Mouse (Mus musculus) forebrain, embryonic 12.5 days (tissue): ENCODE data around the gene Inhbc. TPM values are rescaled to one million over a fixed set of nuclear protein-coding genes. Genes with fewer than 3 reads are reported as not detected.

Source experiments
- ATAC-seq: fragments of 200-750 bp; cut with Nextera tagmentation; 2 replicates; pipeline ENCODE4 v1.8.0; 2017; ENCODE audit warnings: moderate TSS enrichment; ENCODE audit not compliant: low FRiP score
- H3K27ac ChIP-seq: fragments of 300-500 bp; sonication (generic); 2 replicates; pipeline ENCODE4 v1.5.1; 2016; ENCODE audit warnings: mild to moderate bottlenecking
- H3K27me3 ChIP-seq: fragments of 300-500 bp; sonication (generic); 2 replicates; pipeline ENCODE4 v1.6.1; 2016; ENCODE audit warnings: mild to moderate bottlenecking
- H3K36me3 ChIP-seq: fragments of 300-500 bp; sonication (generic); replicated peaks from 2 replicates; pipeline ENCODE4 v1.6.1; 2016; ENCODE audit warnings: mild to moderate bottlenecking
- H3K4me1 ChIP-seq: fragments of 300-500 bp; sonication (generic); 2 replicates; pipeline ENCODE4 v1.6.1; 2016
- H3K4me2 ChIP-seq: fragments of 300-500 bp; sonication (generic); 2 replicates; pipeline ENCODE4 v1.6.1; 2016; ENCODE audit warnings: mild to moderate bottlenecking, moderate library complexity
- H3K4me3 ChIP-seq: fragments of 300-500 bp; sonication (generic); replicated peaks from 2 replicates; pipeline ENCODE4 v1.5.1; 2016; ENCODE audit warnings: mild to moderate bottlenecking
- H3K9ac ChIP-seq: fragments of 300-500 bp; sonication (generic); 2 replicates; pipeline ENCODE4 v1.6.1; 2016; ENCODE audit warnings: mild to moderate bottlenecking
- H3K9me3 ChIP-seq: fragments of 300-500 bp; sonication (generic); 2 replicates; pipeline ENCODE4 v1.6.1; 2016
- WGBS: fragments of 180-500 bp; shearing (Covaris S2); methylation state at CpG from one replicate; pipeline ENCODE4 v1.1.7; 2016; 5-methylcytosine and 5-hydroxymethylcytosine counted together
- polyA plus RNA-seq: library from polyadenylated mRNA; unstranded; fragments of >200 nt; fragmentation: Nextera tagmentation; extraction: Ambion mirVana; gene quantifications from 2 replicates; pipeline ENCODE4 v1.2.1, GENCODE M21; 2016

Inhbc gene
- polyA plus RNA-seq, 1 experiment from 2014 or later = not detected

DNA sequence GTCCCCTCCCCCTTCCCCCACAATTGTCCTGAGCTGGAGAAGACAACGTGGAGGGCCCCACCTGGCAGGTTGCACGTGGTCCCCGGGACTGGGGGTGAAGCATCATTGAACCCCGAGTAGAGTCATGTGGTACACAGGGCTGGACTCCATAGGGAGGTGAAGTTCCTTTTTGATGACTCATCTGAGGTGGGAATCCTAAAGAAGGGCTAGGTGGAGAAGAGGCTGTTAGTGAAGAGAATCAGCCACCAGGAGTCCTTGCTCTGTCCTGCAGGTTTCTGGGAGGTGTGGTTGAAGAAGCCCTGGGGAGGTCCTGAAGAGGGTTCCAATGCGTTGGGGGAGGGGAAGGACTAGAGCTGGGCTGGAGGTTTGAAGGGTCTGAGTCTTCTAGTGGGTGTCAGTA, 33.3 kb downstream of the Inhbc start:
- H3K27me3 ChIP-seq = peaks cover 41% of the 10 kb centered on the region
- no peaks in the 10 kb centered on the region for H3K9me3 ChIP-seq
- H3K36me3 ChIP-seq = 0 out of 2 replicates have a peak, but pooled peaks cover 2% of the 10 kb centered on the region
- no peak overlapping the region for H3K9ac ChIP-seq
- peaks cover 35% of the 10 kb centered on the region for H3K4me1 ChIP-seq
- WGBS = 82% methylated on average over 5 of the region's 5 CpGs
- H3K4me2 ChIP-seq = no peak overlapping the region
- no peak overlapping the region for H3K27ac ChIP-seq
- H3K4me3 ChIP-seq = no peak overlapping the region
- ATAC-seq = no peak

DNA sequence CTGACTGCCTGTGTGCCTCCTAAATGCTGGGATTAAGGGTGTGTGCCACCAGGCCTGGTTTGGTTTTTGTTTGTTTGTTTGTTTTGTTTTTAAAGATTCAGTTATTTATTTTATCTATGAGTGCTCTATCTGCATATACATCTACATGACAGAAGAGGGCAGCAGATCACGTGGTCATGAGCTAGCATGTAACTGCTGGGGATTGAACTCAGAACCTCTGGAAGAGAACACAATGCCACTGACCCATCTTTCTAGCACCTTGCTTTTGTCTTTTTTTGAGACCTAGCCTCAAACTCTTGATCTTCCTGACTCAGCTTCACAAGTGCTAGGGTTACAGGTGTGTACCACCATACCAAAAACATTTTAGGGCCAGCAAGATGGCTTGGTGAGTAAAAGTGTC, 35.0 kb downstream of the Inhbc start:
- 64% methylated on average over 1 of the region's 1 CpGs for WGBS
- 0 out of 2 replicates have a peak, but pooled peaks cover 2% of the 10 kb centered on the region for H3K36me3 ChIP-seq
- H3K27me3 ChIP-seq = peaks cover 40% of the 10 kb centered on the region
- peaks cover 20% of the 10 kb centered on the region for H3K4me1 ChIP-seq
- H3K27ac ChIP-seq = no peak overlapping the region
- no peaks in the 10 kb centered on the region for H3K9me3 ChIP-seq
- H3K4me2 ChIP-seq = no peak overlapping the region
- no peak overlapping the region for H3K4me3 ChIP-seq
- no peak overlapping the region for H3K9ac ChIP-seq
- no peak for ATAC-seq

DNA sequence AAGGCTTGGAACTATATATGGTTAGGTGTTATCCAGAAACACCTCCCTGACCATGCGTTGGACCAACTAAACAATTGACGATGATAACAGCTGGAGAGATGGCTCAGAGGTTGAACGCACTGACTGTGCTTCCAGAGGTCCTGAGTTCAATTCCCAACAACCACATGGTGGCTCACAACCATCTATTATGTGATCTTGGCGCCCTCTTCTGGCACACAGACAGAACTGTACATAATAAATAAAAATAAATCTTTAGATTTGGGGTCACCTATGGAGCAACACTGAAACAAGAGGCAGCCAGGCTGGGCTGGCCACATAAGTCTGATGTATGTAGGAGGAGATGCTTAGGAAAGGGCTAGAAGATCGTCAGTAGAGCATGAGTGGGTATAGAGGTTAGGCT, 37.1 kb downstream of the Inhbc start:
- H3K9ac ChIP-seq = no peak overlapping the region
- no peaks in the 10 kb centered on the region for H3K9me3 ChIP-seq
- no peak overlapping the region for H3K4me3 ChIP-seq
- no peak overlapping the region for H3K4me2 ChIP-seq
- H3K27me3 ChIP-seq = peaks cover 45% of the 10 kb centered on the region
- H3K27ac ChIP-seq = no peak overlapping the region
- H3K36me3 ChIP-seq = 0 out of 2 replicates have a peak, but pooled peaks cover 2% of the 10 kb centered on the region
- H3K4me1 ChIP-seq = peaks cover 5% of the 10 kb centered on the region
- 63% methylated on average over 5 of the region's 5 CpGs for WGBS
- ATAC-seq = no peak

DNA sequence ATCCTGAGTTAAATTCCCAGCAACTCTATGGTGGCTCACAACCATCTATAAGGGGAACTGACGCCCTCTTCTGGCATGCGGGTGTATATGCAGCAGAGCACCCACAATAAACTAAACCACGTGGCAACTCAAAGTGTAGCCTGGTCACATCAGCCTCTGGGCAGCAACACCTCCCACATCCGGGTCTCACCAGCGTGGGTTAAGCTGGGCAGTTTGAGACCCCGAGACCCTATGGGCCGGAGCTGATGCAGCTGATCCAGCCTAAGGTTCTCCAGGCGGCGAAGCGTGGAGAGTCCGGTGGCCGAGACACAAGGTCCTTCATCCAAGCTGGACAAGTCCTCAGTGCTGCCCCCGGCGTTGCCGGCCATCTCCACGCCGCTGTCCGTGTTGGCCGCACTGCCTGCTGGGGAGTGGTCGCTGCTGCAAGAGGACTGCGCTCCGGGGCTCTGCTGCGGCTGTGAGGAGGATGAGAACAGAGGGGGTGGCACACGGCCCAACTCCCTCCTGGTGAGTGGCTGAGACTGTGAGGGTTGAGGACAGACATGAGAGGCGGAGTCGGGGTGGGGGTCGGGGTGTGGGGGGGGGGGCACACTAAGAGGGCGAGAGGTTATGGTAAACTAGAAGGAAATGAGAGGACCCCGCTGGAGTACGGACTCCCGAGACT, 37.9 kb downstream of the Inhbc start:
- Histone ChIP-seq H3K27ac (no peak overlapping the region), H3K9ac (no peak overlapping the region), H3K4me2 (peak overlapping the region; percentile 45), H3K4me1 (peaks cover 5% of the 10 kb centered on the region), H3K36me3 (0 out of 2 replicates have a peak, but pooled peaks cover 2% of the 10 kb centered on the region), H3K4me3 (peak overlapping the region; percentile 33), H3K27me3 (peaks cover 51% of the 10 kb centered on the region), H3K9me3 (no peaks in the 10 kb centered on the region)
- ATAC-seq = 0 out of 2 replicates have a peak, but pooled peaks have one; percentile 14
- WGBS = 28% methylated on average over 31 of the region's 31 CpGs

DNA sequence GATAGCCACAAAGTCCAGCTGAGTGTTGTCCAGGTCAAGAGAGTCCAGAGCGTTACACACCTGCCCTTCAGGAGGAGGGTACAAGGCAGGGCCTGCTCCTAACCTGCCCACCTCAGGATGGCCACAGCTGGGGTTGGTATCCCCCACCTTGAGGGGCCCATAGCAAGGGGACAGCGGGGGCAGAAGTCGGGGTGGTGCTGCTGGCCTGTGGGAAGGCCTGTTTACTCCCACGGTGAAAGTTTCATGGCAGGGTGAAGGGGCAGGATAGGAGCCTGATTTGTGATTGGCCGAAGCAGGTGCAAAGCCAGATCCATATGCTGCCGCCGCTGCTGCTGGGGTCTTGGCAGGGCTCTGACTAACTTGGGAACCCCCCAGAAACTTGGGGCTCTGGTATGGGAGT, 40.0 kb downstream of the Inhbc start:
- Histone ChIP-seq H3K9me3 (no peaks in the 10 kb centered on the region), H3K4me3 (no peak overlapping the region), H3K27me3 (peaks cover 72% of the 10 kb centered on the region), H3K4me2 (no peak overlapping the region), H3K4me1 (peaks cover 18% of the 10 kb centered on the region), H3K27ac (no peak overlapping the region), H3K36me3 (0 out of 2 replicates have a peak, but pooled peaks cover 2% of the 10 kb centered on the region), H3K9ac (no peak overlapping the region)
- 82% methylated on average over 7 of the region's 7 CpGs for WGBS
- no peak for ATAC-seq

DNA sequence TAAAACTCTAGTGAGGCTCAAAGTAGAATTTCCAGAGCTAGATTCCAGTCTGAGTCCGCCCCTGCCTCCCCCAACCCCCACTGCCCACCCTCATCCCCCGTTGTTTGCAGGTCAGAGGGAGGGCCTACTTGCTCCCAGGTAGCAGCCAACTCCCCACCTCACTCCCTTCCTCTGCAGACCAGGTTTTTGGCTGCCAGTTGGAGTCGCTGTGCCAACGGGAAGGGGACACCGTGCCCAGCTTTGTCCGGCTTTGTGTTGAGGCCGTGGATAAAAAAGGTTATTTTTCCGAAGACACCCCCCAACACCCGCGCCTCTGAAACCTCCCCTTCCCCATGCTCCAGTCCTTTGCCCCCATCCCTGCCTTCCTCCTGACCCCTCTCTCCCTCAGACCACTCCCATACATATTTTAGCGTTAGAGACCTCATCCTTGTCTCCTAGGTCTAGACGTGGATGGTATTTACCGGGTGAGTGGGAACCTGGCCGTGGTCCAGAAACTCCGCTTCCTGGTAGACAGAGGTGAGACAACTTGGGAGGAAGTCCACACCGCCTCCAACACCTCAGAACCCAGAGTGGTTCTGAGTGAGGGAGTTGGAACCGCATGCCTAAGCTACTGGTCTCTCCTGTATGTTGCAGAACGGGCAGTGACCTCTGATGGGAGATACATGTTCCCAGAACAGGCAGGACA, 42.6 kb downstream of the Inhbc start:
- Histone ChIP-seq H3K36me3 (no peaks in the 10 kb centered on the region), H3K27me3 (peaks cover 98% of the 10 kb centered on the region), H3K9ac (no peak overlapping the region), H3K27ac (no peak overlapping the region), H3K9me3 (no peaks in the 10 kb centered on the region), H3K4me2 (no peak overlapping the region), H3K4me3 (no peak overlapping the region), H3K4me1 (peaks cover 18% of the 10 kb centered on the region)
- 47% methylated on average over 18 of the region's 18 CpGs for WGBS
- no peak for ATAC-seq

DNA sequence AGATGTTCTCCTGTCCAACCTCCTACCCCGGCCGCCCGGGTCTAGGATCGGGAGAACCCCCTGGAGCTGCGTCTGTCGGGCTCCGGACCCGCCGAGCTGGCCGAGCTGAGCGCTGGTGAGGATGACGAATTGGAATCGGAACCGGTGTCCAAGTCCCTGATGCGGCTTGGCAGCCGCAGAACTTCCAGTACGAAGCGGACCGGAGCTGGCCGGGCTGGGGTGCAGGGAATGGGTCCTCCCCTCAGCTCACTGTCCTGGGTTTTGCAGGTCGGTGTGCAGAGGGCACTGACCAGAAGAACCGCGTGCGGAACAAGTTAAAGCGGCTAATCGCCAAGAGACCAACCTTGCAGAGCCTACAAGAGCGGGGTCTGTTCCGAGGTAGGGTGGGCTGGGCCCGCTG, 43.4 kb downstream of the Inhbc start:
- Histone ChIP-seq H3K27ac (no peak overlapping the region), H3K4me3 (peak overlapping the region; percentile 35), H3K4me2 (peak overlapping the region; percentile 53), H3K9me3 (no peaks in the 10 kb centered on the region), H3K36me3 (no peaks in the 10 kb centered on the region), H3K4me1 (peaks cover 14% of the 10 kb centered on the region), H3K9ac (0 out of 2 replicates have a peak overlapping the region, but pooled peaks have one; percentile 36), H3K27me3 (peaks cover 100% of the 10 kb centered on the region)
- WGBS = 5% methylated on average over 29 of the region's 29 CpGs
- no peak for ATAC-seq

DNA sequence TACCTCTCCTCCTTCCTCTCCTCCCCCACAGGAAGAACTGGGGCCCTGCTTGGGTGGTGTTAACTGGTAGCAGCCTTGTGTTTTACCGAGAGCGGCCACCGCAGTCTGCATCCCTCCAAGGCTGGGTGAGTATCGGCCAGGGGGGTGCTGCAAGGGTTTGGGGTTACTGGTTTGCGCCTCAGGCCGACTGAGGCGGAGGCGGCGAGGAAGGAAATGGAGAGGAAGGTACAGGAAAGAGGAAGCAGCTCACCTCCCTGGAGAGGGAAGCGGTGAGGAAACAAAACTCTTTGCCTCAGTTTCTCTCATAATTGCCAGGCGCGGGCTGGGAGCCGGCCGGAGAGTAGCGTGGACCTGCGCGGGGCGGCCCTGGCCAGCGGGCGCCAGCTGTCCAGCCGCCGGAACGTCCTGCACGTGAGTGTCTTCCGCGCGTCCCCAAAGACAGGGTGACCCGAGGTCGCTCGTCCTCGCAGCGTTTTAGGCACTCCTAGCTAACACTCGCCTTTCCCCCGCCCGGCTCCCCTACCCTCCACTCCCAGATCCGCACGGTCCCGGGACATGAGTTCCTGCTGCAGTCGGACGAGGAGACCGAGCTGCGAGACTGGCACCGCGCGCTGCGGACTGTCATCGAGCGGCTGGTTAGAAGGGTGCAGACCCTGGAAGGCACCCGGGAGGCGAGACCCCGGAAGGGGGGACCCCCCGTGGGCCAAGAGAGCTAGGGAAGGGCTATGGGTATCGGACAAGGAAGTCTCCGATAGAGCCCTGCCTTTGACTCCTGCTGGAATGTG, 44.0 kb downstream of the Inhbc start:
- Histone ChIP-seq H3K27me3 (peaks cover 100% of the 10 kb centered on the region), H3K9me3 (no peaks in the 10 kb centered on the region), H3K9ac (peak overlapping the region; percentile 36; the same call in 1 of the 2 replicates), H3K4me3 (peak overlapping the region; percentile 35), H3K4me1 (peaks cover 14% of the 10 kb centered on the region), H3K36me3 (no peaks in the 10 kb centered on the region), H3K4me2 (peak overlapping the region; percentile 53), H3K27ac (no peak overlapping the region)
- no peak for ATAC-seq
- WGBS = 2% methylated on average over 54 of the region's 54 CpGs

DNA sequence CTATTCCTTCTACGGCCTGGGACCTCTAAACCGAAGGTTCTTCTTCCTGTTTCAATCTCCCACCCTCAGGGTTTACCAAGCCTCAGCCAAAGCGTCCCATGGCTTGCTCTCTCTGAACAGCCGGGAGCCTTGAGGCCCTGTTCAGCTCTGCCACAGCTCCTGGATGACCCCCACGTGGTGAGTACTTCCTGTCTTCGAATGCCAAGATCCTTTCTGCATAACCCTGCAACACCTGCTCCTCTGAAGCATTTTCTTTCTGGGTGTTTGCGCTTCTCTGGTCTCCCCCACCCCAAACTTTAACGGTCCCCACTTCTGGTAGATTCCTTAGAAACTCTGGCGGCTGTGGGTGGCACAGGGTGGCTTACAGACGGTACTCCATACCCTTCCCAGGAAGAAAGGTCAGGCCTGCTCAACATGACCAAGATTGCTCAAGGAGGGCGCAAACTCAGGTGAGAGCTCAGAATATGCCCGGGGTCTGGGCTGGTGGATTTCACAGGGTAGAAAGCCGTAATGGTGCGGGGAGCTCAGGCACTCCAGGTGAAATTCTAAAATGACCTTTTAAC, 44.7 kb downstream of the Inhbc start:
- Histone ChIP-seq H3K4me3 (peak overlapping the region; percentile 35; the same call in 1 of the 2 replicates), H3K9me3 (no peaks in the 10 kb centered on the region), H3K9ac (no peak overlapping the region), H3K27me3 (peaks cover 99% of the 10 kb centered on the region), H3K4me1 (peaks cover 14% of the 10 kb centered on the region), H3K4me2 (peak overlapping the region; percentile 53), H3K36me3 (no peaks in the 10 kb centered on the region), H3K27ac (no peak overlapping the region)
- ATAC-seq = no peak
- WGBS = 30% methylated on average over 14 of the region's 14 CpGs

DNA sequence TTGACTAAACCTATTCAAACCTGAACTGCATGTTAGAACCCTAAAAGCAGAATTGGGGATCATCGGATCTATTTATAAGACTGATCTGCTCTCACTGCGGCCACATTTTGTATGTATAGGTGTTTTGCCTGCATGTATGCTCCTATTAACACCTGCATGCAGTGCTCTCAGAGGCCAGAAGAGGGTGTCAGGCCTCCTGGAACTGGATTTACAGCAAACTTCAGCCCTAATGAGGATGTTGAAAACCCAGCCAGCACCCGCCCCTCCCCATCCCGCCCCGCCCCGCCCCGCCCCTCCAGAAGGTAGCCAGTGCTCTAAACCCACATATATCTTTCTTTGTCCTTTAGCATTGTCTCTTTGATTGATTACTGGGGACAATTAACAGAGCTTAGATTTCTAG, 45.7 kb downstream of the Inhbc start:
- H3K4me1 ChIP-seq = peaks cover 14% of the 10 kb centered on the region
- H3K27me3 ChIP-seq = peaks cover 88% of the 10 kb centered on the region
- no peak overlapping the region for H3K9ac ChIP-seq
- ATAC-seq = no peak
- H3K36me3 ChIP-seq = no peaks in the 10 kb centered on the region
- WGBS = 11% methylated on average over 7 of the region's 7 CpGs
- no peak overlapping the region for H3K4me2 ChIP-seq
- no peaks in the 10 kb centered on the region for H3K9me3 ChIP-seq
- no peak overlapping the region for H3K27ac ChIP-seq
- no peak overlapping the region for H3K4me3 ChIP-seq

DNA sequence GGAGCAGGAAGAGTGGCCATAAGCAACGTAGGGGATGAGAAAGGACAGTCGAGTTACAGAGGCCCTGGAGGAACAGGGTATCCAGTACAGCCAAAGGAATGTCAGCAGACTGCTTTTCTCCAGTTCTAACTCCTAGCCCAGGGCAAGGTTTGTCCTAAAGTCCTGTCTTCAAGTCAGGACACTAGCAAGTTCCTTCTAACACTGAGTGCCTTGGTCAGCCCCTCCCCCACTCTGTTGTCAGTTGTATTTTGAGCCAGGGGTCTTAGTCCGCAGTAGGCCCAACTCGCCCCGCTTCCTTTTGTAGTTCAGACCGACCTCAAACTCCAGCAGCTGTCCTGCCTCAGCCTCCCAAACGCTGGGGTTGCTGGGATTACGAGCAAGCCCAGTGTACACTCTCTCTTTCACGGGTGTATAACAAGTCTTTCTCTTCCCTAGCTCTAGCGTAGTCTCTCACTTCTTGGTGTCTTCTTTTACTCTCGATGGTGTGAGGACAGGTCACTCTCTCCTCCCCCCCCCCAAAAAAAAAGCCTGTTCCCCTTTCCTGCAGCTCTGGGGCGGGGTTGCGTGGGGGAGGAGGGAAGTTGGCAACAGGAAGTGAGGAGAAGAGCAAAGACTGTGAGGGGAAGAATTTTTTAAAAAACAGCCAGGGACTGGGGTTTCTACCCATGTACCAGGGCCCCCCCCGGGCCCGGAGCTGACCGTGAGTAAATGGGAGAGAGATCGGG, 46.9 kb downstream of the Inhbc start:
- WGBS = 76% methylated on average over 17 of the region's 17 CpGs
- ATAC-seq = no peak
- H3K27me3 ChIP-seq = peaks cover 76% of the 10 kb centered on the region
- no peaks in the 10 kb centered on the region for H3K9me3 ChIP-seq
- no peak overlapping the region for H3K4me3 ChIP-seq
- H3K36me3 ChIP-seq = no peaks in the 10 kb centered on the region
- H3K4me2 ChIP-seq = no peak overlapping the region
- H3K9ac ChIP-seq = no peak overlapping the region
- H3K4me1 ChIP-seq = peaks cover 14% of the 10 kb centered on the region
- no peak overlapping the region for H3K27ac ChIP-seq
